14 mouse cellular contexts compared by ENCODE assay signal in genomic region chr19:7117141-7117540, GRCm38 (mm10). TPM values are rescaled to one million over a fixed set of nuclear protein-coding genes. Genes with fewer than 3 reads are reported as not detected.
DNase-seq lines count a peak whose midpoint lies in the region; ATAC-seq and TF ChIP-seq lines count a peak whose summit lies in the region.
"Had no signal": no experiment of that assay in that cellular context is flagged by ENCODE, and none has a peak within 500 bp of the region (broad histone marks: within the 10 kb centered on the region; RNA-seq: fewer than 3 reads in every experiment).

No protein-coding gene starts in this region.

- no peaks in the 10 kb centered on the region for H3K36me3 ChIP-seq in heart, embryonic 12.5 days
- H3K36me3 ChIP-seq in heart, adult 2 months (ENCODE audit: control insufficient read depth, insufficient read depth, low read length): no peaks in the 10 kb centered on the region
- no peaks in the 10 kb centered on the region for H3K36me3 ChIP-seq in liver, embryonic 11.5 days (ENCODE audit: control insufficient read depth, insufficient read depth, low read length)

- H3K27ac ChIP-seq in heart, embryonic 12.5 days (ENCODE audit: poor library complexity, severe bottlenecking): no peak overlapping the region
- H3K27ac ChIP-seq in heart, adult 2 months: no peak overlapping the region
- H3K27ac ChIP-seq in liver, embryonic 11.5 days (ENCODE audit: low read depth, low read length): peak overlapping the region; percentile 82

- no peak for TF ChIP-seq CTCF in heart, adult 2 months (IDR thresholded peaks at IDR 0.05)

- intact Hi-C loops in heart, adult 2 months (cut with DNase I): no loop called here

- H3K4me1 ChIP-seq in heart, embryonic 12.5 days (replicated peaks): peaks cover 64% of the 10 kb centered on the region
- H3K4me1 ChIP-seq in heart, adult 2 months (ENCODE audit: control insufficient read depth, insufficient read depth, low read length): peaks cover 4% of the 10 kb centered on the region
- peaks cover 56% of the 10 kb centered on the region for H3K4me1 ChIP-seq in liver, embryonic 11.5 days (replicated peaks; ENCODE audit: control insufficient read depth, insufficient read depth, low read length)

- ATAC-seq in heart, embryonic 12.5 days (ENCODE audit: insufficient number of reproducible peaks, low FRiP score): no peak
- peak; percentile 82 for ATAC-seq in liver, embryonic 11.5 days (replicated peaks; ENCODE audit: low FRiP score)
- ATAC-seq: midbrain, embryonic 16.5 days had no signal

- no peaks in the 10 kb centered on the region for H3K79me2 ChIP-seq in heart, adult 2 months (replicated peaks; ENCODE audit: control insufficient read depth, insufficient read depth, low read length)

- no peak for TF ChIP-seq EP300 in heart, adult 2 months (IDR thresholded peaks at IDR 0.05; ENCODE audit: insufficient read depth, low read depth, low read length)

- H3K4me3 ChIP-seq in heart, embryonic 12.5 days: no peak overlapping the region
- no peak overlapping the region for H3K4me3 ChIP-seq in heart, adult 2 months
- peak overlapping the region; percentile 1; the same call in 1 of the 2 replicates for H3K4me3 ChIP-seq in liver, embryonic 11.5 days (ENCODE audit: low read depth, low read length)

- 0 out of 2 replicates have a peak overlapping the region, but pooled peaks have one; percentile 16 for H3K9ac ChIP-seq in heart, embryonic 12.5 days
- H3K9ac ChIP-seq in heart, adult 2 months (ENCODE audit: low read depth, low read length): no peak overlapping the region
- peak overlapping the region; percentile 57 for H3K9ac ChIP-seq in liver, embryonic 11.5 days (ENCODE audit: low read depth, low read length)

- WGBS in heart, embryonic 12.5 days: 49% methylated on average over 4 of the region's 4 CpGs
- WGBS in heart, adult 2 months: 55% methylated on average over 4 of the region's 4 CpGs
- 28% methylated on average over 4 of the region's 4 CpGs for WGBS in liver, embryonic 11.5 days

- TF ChIP-seq POLR2A in heart, adult 2 months (IDR thresholded peaks at IDR 0.05; ENCODE audit: insufficient read depth, low read depth, low read length): no peak

- DNase-seq in heart, adult 2 months: no peak
- peak; percentile 39 for DNase-seq in thymus, postnatal 4 days
- no peak for DNase-seq in thymus, postnatal 36 days
- DNase-seq in liver, embryonic 11.5 days (ENCODE audit: low spot score): peak; percentile 51
- DNase-seq in kidney, postnatal 10 days: no peak
- DNase-seq in right cerebral cortex, postnatal 4 days: no peak
- DNase-seq: cerebellum, adult 9-11 months; kidney, adult 11 months; lung, adult 18-20 months; lung, postnatal 4 days had no signal

- peaks cover 7% of the 10 kb centered on the region; the same call in 1 of the 2 replicates for H3K27me3 ChIP-seq in heart, embryonic 12.5 days (replicated peaks)
- no peaks in the 10 kb centered on the region for H3K27me3 ChIP-seq in heart, adult 2 months (ENCODE audit: control insufficient read depth, insufficient read depth, low read length)
- H3K27me3 ChIP-seq in liver, embryonic 11.5 days (replicated peaks; ENCODE audit: control insufficient read depth, insufficient read depth, low read length): peaks cover 3% of the 10 kb centered on the region

- H3K9me3 ChIP-seq in heart, embryonic 12.5 days (replicated peaks): no peaks in the 10 kb centered on the region
- H3K9me3 ChIP-seq in liver, embryonic 11.5 days (ENCODE audit: control insufficient read depth, low read length): no peaks in the 10 kb centered on the region

- no peak overlapping the region for H3K4me2 ChIP-seq in heart, embryonic 12.5 days
- H3K4me2 ChIP-seq in liver, embryonic 11.5 days: peak overlapping the region; percentile 54

RNA-seq across cellular contexts. Expression of gene Flrt1, which starts 11.6 kb away (rescaled TPM):
- 0.81 and 0.87 TPM in 2 replicates for polyA plus RNA-seq in heart, embryonic 12.5 days (2016; fragmentation: Nextera tagmentation; extraction: Ambion mirVana)
- total RNA-seq in heart, adult 2 months (2021): 1 to 10 TPM; 1.1 to 1.2 TPM
- polyA plus RNA-seq in heart, adult 2 months (2012; rRNA removed): 0.84 and 0.94 TPM in 2 replicates
- polyA plus RNA-seq in liver, embryonic 11.5 days (2014; fragmentation: Nextera tagmentation; extraction: Ambion mirVana): 0.60 and 0.64 TPM in 2 replicates
- total RNA-seq: hematopoietic stem cell, adult 5-6 weeks had no signal
- polyA plus RNA-seq: activated CD4-positive, CD25-positive, alpha-beta regulatory T cell, adult 4 months had no signal

Comparison
In these comparisons a context has a peak if more than half of its experiments do, and no peak if none do; other contexts are left out.
1. DNase-seq: peak in thymus, postnatal 4 days (single experiment) and liver, embryonic 11.5 days (single experiment); none in heart, adult 2 months (0 of 2), thymus, postnatal 36 days (0 of 2), kidney, postnatal 10 days (single experiment) and right cerebral cortex, postnatal 4 days (single experiment).